Mouse (Mus musculus): ENCODE measurements at regions not wholly inside any gene's neighbourhood (a gene's known extent, or its start where the extent isn't known, plus 50 kb on each side); places are given as distances from the start of the nearest gene placed in this dataset.

GRCm38 (mm10) chr10:6032469-6032868 is 110.3 kb upstream of the Rgs17 start:
- no peak for TF ChIP-seq CTCF (IDR thresholded peaks at IDR 0.05; ENCODE audit: low read depth)
- no peak for TF ChIP-seq EP300 (IDR thresholded peaks at IDR 0.05; ENCODE audit: low read depth)

Measured in liver, postnatal 0 days (tissue).